Mouse (Mus musculus) embryonic stem cell, embryonic (primary cell): ENCODE data around the gene Nub1.

Experiments used
- CTCF ChIA-PET, 4 experiments: fragments of 300-600 bp in 2 of 4; fragments of 350-600 bp in 2 of 4; sonication (Branson Sonifier 250); formaldehyde crosslinking; loops; one replicate each; lab custom pipeline; 2022; ENCODE audit warnings: inconsistent platforms in 2 of 4; lab: Charles Lee
- POLR2A ChIA-PET, 4 experiments: fragments of 300-600 bp in 2 of 4; fragments of 350-600 bp in 2 of 4; sonication (Branson Sonifier 250); formaldehyde crosslinking; loops; one replicate each; lab custom pipeline; 2022; ENCODE audit warnings: antibody characterized with exemption in 4 of 4, inconsistent platforms in 1 of 4; lab: Charles Lee

Gene Nub1

GRCm38 (mm10) chr5:24681436-24681835 lies 3.9 kb upstream of the Nub1 start:
- POLR2A ChIA-PET = interaction anchor here in 1 of 4 experiments (0.6 kb wide), 2 partner anchors 9 to 295 kb away, joined by 3 to 5 read pairs; no protein-coding TSS in a partner anchor
- CTCF ChIA-PET = no interaction called here

DNA sequence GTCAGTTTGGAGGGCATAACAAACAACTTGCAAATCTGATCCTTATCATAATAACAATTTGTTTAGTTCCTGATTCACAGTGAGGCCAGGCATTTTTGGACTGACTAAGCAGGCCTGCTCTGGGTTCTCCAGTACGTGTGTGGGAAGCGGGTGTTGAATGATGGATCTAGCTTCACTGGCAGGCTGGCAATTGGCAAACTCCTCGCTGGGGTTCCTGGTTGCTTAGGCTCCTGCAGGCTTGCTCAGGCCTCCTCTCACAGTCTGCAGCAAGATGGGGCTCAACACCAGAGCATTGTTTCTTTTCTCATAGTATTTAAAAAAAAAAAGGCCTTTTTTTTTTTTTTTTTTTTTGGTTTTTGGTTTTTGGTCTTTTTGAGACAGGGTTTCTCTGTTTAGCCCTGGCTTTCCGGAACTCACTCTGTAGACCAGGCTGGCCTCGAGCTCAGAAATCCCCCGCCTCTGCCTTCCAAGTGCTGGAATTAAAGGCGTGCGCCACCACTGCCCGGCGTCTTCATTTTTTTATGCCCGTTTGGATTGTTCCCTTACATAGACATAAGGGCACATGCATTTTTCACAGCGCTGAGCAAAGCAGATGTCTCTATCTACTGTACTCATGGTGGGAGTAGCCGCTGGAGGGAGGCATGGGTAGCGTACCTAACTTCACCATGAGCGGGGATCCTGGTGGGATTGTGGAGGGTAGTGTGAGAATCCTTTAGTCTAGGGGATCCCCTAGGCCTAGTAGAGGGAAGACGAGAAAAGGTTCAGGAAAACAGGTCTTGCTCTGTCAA lies 560 bp upstream of the Nub1 start:
- ChIA-PET POLR2A (interaction anchor here (0.6 to 6.7 kb wide), 112 partner anchors 8 to 990 kb away, joined by 3 to 148 read pairs (median 5); partner anchors contain the start of genes Abcf2 (in 4 of the 4), Rheb (in 3 of the 4), Wdr86 (in 2 of the 4) and Abcb8 (in 1 of the 4)), CTCF (interaction anchor here (0.6 to 2.8 kb wide), 22 partner anchors 16 to 1401 kb away, joined by 3 to 36 read pairs (median 4); partner anchors contain the start of gene Rheb (in 1 of the 4))

DNA sequence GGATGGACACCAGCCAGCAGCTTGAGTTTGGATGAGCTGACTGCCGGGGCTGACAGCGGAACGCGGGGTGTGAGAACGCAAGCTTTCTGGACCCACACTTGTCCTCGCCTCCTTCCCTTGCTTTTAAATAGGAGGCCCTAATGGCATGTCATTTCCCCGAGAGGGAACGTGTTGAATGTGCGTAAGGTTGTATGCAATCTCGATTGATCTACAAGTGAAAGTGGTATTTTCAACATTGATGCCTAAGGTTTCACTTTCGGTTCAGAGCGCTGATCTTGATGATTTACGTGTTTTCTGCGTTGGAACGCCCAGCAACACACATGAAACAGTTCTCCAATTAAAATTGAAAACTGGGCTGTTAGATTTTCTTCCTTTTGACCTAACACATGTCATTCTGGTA lies 844 bp downstream of the Nub1 start:
- ChIA-PET POLR2A (interaction anchor here (0.6 to 6.7 kb wide), 99 partner anchors 10 to 869 kb away, joined by 3 to 148 read pairs (median 5); partner anchors contain the start of genes Abcf2 (in 3 of the 4), Rheb (in 3 of the 4), Wdr86 (in 2 of the 4) and Abcb8 (in 1 of the 4)), CTCF (interaction anchor here in 3 of 4 experiments (0.6 to 2.8 kb wide), 12 partner anchors 20 to 403 kb away, joined by 3 to 36 read pairs (median 4); partner anchors contain the start of gene Abcb8 (in 1 of the 3))

GRCm38 (mm10) chr5:24686671-24687420 lies 1.5 kb downstream of the Nub1 start:
- CTCF ChIA-PET = interaction anchor here in 3 of 4 experiments (0.6 to 2.7 kb wide), 4 partner anchors 12 to 402 kb away, joined by 3 to 36 read pairs (median 4); no protein-coding TSS in a partner anchor
- POLR2A ChIA-PET = interaction anchor here (0.6 to 6.7 kb wide), 42 partner anchors 10 to 850 kb away, joined by 3 to 148 read pairs (median 12); partner anchors contain the start of genes Rheb (in 2 of the 4), Wdr86 (in 2 of the 4), Abcb8 (in 1 of the 4) and Abcf2 (in 1 of the 4)

GRCm38 (mm10) chr5:24687696-24688095 lies 2.4 kb downstream of the Nub1 start:
- POLR2A ChIA-PET = interaction anchor here in 3 of 4 experiments (0.6 to 6.7 kb wide), 11 partner anchors 9 to 155 kb away, joined by 3 to 148 read pairs (median 3); partner anchors contain the start of genes Rheb (in 1 of the 3) and Wdr86 (in 1 of the 3)

GRCm38 (mm10) chr5:24696704-24697103 lies 11.4 kb downstream of the Nub1 start:
- POLR2A ChIA-PET = interaction anchor here in 2 of 4 experiments (0.9 to 4.0 kb wide), 13 partner anchors 10 to 146 kb away, joined by 3 to 21 read pairs (median 4); partner anchors contain the start of genes Nub1 (in 2 of the 2) and Rheb (in 1 of the 2)

More at GRCm38 (mm10) chr5:24687696-24688095, 2.4 kb downstream of the Nub1 start:
- CTCF ChIA-PET = interaction anchor here in 2 of 4 experiments (0.6 to 0.7 kb wide), 2 partner anchors 13 to 62 kb away, joined by 3 read pairs; no protein-coding TSS in a partner anchor

GRCm38 (mm10) chr5:24701271-24701670 lies 15.9 kb downstream of the Nub1 start:
- ChIA-PET CTCF (no interaction called here), POLR2A (interaction anchor here (0.6 to 6.6 kb wide), 14 partner anchors 8 to 504 kb away, joined by 3 to 45 read pairs (median 4); partner anchors contain the start of genes Nub1 (in 3 of the 4), Crygn (in 1 of the 4) and Wdr86 (in 1 of the 4))

More at GRCm38 (mm10) chr5:24696704-24697103, 11.4 kb downstream of the Nub1 start:
- CTCF ChIA-PET = no interaction called here

GRCm38 (mm10) chr5:24704615-24705014 lies 19.3 kb downstream of the Nub1 start:
- ChIA-PET CTCF (no interaction called here), POLR2A (interaction anchor here (0.6 to 6.6 kb wide), 13 partner anchors 8 to 980 kb away, joined by 3 to 45 read pairs (median 6); partner anchors contain the start of genes Nub1 (in 2 of the 4) and Wdr86 (in 2 of the 4))

GRCm38 (mm10) chr5:24709962-24710361 lies 24.6 kb downstream of the Nub1 start:
- ChIA-PET POLR2A (interaction anchor here in 3 of 4 experiments (0.7 to 4.6 kb wide), 12 partner anchors 8 to 42 kb away, joined by 3 to 19 read pairs (median 4); partner anchors contain the start of genes Nub1 (in 2 of the 3) and Wdr86 (in 1 of the 3)), CTCF (no interaction called here)

DNA sequence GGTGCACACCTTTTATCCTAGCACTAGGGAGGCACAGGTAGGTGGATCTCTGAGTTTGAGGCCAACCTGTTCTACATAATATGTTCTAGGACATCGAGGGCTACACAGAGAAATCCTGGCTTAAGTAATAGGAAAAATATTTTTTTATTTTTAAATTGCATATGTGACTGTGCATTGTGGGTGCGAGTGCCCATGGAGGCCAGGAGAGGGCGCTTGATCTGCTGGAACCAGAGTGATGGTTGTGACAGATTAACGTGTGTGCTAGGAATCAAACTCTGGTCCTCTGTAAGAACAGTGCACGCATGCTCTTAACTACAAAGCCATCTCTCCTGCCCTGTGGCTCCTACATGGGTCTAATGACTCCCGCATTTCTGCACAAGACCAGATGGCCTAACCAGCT lies 26.3 kb downstream of the Nub1 start:
- POLR2A ChIA-PET = interaction anchor here in 2 of 4 experiments (0.9 to 4.6 kb wide), 11 partner anchors 17 to 299 kb away, joined by 3 to 24 read pairs (median 4); partner anchors contain the start of genes Nub1 (in 2 of the 2), Asb10 (in 1 of the 2), Rheb (in 1 of the 2) and Wdr86 (in 1 of the 2)

GRCm38 (mm10) chr5:24713199-24713598 lies 27.9 kb downstream of the Nub1 start:
- POLR2A ChIA-PET = interaction anchor here in 3 of 4 experiments (0.8 to 3.3 kb wide), 15 partner anchors 8 to 39 kb away, joined by 3 to 24 read pairs (median 4); partner anchors contain the start of genes Wdr86 (in 2 of the 3) and Nub1 (in 1 of the 3)

More for the DNA sequence above, 26.3 kb downstream of the Nub1 start:
- CTCF ChIA-PET = no interaction called here

DNA sequence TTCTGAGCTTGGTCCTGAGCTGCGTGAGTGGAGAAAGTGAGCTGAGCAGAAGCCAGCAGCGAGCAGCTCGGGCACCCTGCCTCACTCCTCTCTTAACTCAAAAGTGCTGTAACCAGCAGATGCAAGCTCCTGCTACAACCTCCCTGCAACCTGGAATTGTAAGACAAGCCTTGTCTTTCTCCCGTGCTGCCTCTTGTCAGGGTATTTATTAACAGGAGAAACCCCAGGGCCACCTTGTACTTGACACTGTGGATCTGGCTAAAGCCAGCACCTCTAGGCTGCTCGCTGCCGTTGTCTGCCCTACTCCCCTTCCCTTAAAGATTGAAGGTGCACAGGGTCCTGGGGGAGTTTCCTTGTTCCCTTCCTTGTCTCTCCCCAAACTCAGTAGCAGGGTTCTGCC lies 28.7 kb downstream of the Nub1 start:
- ChIA-PET CTCF (interaction anchor here in 2 of 4 experiments (0.7 to 1.0 kb wide), 2 partner anchors 38 to 184 kb away, joined by 3 to 5 read pairs; no protein-coding TSS in a partner anchor), POLR2A (interaction anchor here in 2 of 4 experiments (0.8 to 3.3 kb wide), 17 partner anchors 8 to 37 kb away, joined by 3 to 24 read pairs (median 4); partner anchors contain the start of genes Wdr86 (in 2 of the 2) and Nub1 (in 1 of the 2))

More at GRCm38 (mm10) chr5:24713199-24713598, 27.9 kb downstream of the Nub1 start:
- CTCF ChIA-PET = interaction anchor here in 2 of 4 experiments (0.6 to 0.7 kb wide), 2 partner anchors 39 to 804 kb away, joined by 3 to 5 read pairs; no protein-coding TSS in a partner anchor

DNA sequence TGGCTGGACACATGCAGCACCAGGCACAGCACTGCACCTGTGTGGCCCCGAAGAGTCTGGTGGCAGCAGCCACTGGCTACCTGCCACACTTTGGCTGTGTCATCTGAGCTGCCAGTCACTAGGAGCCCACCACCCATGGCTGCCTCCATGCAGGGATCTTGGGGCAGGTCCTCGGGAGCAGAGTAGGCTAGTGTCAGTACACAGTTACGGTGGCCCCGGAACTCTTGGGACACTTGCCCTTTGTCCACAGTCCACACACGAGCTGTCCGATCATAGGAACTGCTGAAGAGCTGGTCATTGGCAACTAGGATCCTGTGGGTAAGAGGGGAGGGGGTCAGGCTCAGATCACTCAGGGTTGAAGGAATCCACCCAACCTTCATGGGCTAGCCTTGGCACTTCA lies 32.7 kb downstream of the Nub1 start:
- CTCF ChIA-PET = no interaction called here
- POLR2A ChIA-PET = interaction anchor here in 2 of 4 experiments (1.0 to 1.1 kb wide), 4 partner anchors 9 to 192 kb away, joined by 3 to 5 read pairs (median 3); no protein-coding TSS in a partner anchor

DNA sequence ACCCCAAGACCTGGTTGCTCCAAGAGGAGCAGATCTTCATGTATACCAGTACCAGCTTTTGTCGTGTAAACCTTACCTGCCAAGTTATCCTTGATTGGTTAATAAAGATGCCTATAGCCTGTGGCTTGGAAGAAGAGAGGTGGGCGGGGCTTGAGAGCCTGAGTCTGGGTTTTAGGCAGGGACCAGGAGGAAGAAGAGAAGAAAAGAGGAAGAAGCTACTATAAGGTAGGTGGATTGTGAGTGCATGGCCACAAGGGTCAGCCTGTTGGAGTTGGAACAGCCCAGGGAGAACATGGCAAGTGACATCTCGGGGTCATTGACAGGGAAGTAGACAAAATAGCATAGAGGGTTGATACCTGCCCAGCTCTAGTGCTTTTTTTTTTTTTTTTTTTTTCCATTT lies 34.5 kb downstream of the Nub1 start:
- CTCF ChIA-PET = interaction anchor here in 1 of 4 experiments (0.7 kb wide), 1 partner anchor 168 kb away, joined by 5 read pairs; no protein-coding TSS in a partner anchor
- POLR2A ChIA-PET = interaction anchor here in 3 of 4 experiments (0.6 to 2.0 kb wide), 7 partner anchors 9 to 34 kb away, joined by 3 to 5 read pairs (median 3); partner anchors contain the start of genes Nub1 (in 1 of the 3) and Wdr86 (in 1 of the 3)

DNA sequence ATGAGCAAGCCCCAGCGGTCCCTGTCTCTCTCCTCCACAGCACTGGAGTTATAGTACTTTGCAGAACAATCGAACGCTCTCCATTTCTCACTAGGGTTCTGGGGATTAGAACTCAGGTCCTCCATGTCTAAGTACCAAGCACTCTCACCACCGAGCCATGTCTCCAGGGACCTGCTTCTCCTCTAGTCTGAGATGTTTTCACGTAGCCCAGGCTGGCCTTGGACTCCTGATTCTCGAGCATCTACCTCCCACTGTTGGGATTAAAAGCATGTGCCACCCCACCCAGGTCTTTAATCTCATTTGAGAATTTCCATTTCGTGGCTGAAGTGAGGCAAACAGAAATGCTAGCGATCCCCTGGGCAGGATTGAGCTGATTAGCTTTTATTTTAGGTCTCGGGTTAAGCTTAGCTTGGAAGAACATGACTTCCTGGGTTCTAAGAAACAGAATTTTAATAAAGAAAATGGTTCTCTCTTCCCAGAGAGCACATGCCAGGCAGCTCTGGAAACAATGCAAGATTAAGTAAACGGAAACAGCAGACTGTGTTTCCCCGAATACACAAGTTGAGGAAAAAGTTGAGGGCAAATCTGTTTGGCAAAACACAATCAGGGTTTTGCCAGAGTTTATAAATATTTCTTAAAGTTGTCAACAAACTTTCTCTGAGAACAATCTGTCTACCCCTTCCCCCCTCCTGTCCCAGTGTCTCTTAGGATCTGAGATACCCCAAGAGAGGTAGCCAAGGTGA lies 38.4 kb downstream of the Nub1 start:
- CTCF ChIA-PET = no interaction called here

GRCm38 (mm10) chr5:24724270-24724634 lies 38.9 kb downstream of the Nub1 start:
- CTCF ChIA-PET = interaction anchor here in 1 of 4 experiments (2.1 kb wide), 1 partner anchor 26 kb away, joined by 8 read pairs; no protein-coding TSS in a partner anchor
- POLR2A ChIA-PET = interaction anchor here in 2 of 4 experiments (0.7 to 13.7 kb wide), 10 partner anchors 9 to 118 kb away, joined by 3 to 216 read pairs (median 6); partner anchors contain the start of genes Nub1 (in 2 of the 2) and Rheb (in 1 of the 2)

More for the DNA sequence above, 38.4 kb downstream of the Nub1 start:
- POLR2A ChIA-PET = interaction anchor here in 3 of 4 experiments (0.6 to 13.7 kb wide), 8 partner anchors 10 to 185 kb away, joined by 3 to 216 read pairs (median 6); partner anchors contain the start of genes Nub1 (in 2 of the 3) and Rheb (in 1 of the 3)
